Mouse (Mus musculus): Measurements from ENCODE around the gene Tjp1.
A peak's percentile ranks its signal among the peaks of the same experiment; 100 is the strongest.

Tjp1 gene

GRCm38 (mm10) chr7:65527071-65528007, at the start of gene Tjp1:
Gene Tjp1 (minus strand): TSS chr7:65527781.
- DNase-seq = peak; percentile 65

- peak; percentile 28 for DNase-seq
These were observed 49.5 kb upstream of the Tjp1 start for GRCm38 (mm10) chr7:65577118-65577517.

- no peak for DNase-seq
These were observed 45.1 kb upstream of the Tjp1 start for GRCm38 (mm10) chr7:65572731-65573130.

GRCm38 (mm10) chr7:65570691-65571090, 43.1 kb upstream of the Tjp1 start:
- DNase-seq = no peak

- no peak for DNase-seq
These were observed 28.4 kb upstream of the Tjp1 start for GRCm38 (mm10) chr7:65555996-65556395.

- DNase-seq = no peak
These were observed 18.2 kb upstream of the Tjp1 start for GRCm38 (mm10) chr7:65545741-65546140.

GRCm38 (mm10) chr7:65532689-65533088, 5.1 kb upstream of the Tjp1 start:
- no peak for DNase-seq

- DNase-seq = no peak
These were observed 4.5 kb downstream of the Tjp1 start for GRCm38 (mm10) chr7:65523116-65523515.

GRCm38 (mm10) chr7:65522490-65522889, 5.1 kb downstream of the Tjp1 start:
- DNase-seq = no peak

GRCm38 (mm10) chr7:65520622-65521021, 7.0 kb downstream of the Tjp1 start:
- DNase-seq = no peak

- peak; percentile 40 for DNase-seq
These were observed 7.6 kb downstream of the Tjp1 start for GRCm38 (mm10) chr7:65519788-65520563.

- no peak for DNase-seq
These were observed 10.7 kb downstream of the Tjp1 start for GRCm38 (mm10) chr7:65516903-65517302.

- peak; percentile 30 for DNase-seq
These were observed 14.0 kb downstream of the Tjp1 start for GRCm38 (mm10) chr7:65513451-65514179.

GRCm38 (mm10) chr7:65509357-65509756, 18.2 kb downstream of the Tjp1 start:
- DNase-seq = peak; percentile 84

- DNase-seq = no peak
These were observed 20.2 kb downstream of the Tjp1 start for GRCm38 (mm10) chr7:65507341-65507740.

- DNase-seq = no peak
These were observed 24.9 kb downstream of the Tjp1 start for GRCm38 (mm10) chr7:65502486-65503322.

GRCm38 (mm10) chr7:65500746-65501145, 26.8 kb downstream of the Tjp1 start:
- no peak for DNase-seq

GRCm38 (mm10) chr7:65497733-65498583, 29.6 kb downstream of the Tjp1 start:
- DNase-seq = peak; percentile 42

GRCm38 (mm10) chr7:65490526-65490925, 37.1 kb downstream of the Tjp1 start:
- DNase-seq = no peak

GRCm38 (mm10) chr7:65489742-65490141, 37.8 kb downstream of the Tjp1 start:
- DNase-seq = peak; percentile 27

- DNase-seq = no peak
These were observed 38.4 kb downstream of the Tjp1 start for GRCm38 (mm10) chr7:65489195-65489594.
